Mouse (Mus musculus): ENCODE data around the gene B3gat1.

Gene B3gat1

GRCm38 (mm10) chr9:26733206-26733891, at the start of gene B3gat1:
Gene B3gat1, plus strand, starts transcription at chr9:26733728.
- DNase-seq (ENCODE audit: low spot score in 2 of 2), result no peak

- DNase-seq (ENCODE audit: low spot score in 2 of 2), result no peak
Measured at GRCm38 (mm10) chr9:26689171-26689570, 44.4 kb upstream of the B3gat1 start.

- DNase-seq (ENCODE audit: low spot score in 2 of 2), result no peak
Measured at GRCm38 (mm10) chr9:26689956-26690698, 43.4 kb upstream of the B3gat1 start.

GRCm38 (mm10) chr9:26692641-26693040, 40.9 kb upstream of the B3gat1 start:
- no peak for DNase-seq (ENCODE audit: low spot score in 2 of 2)

GRCm38 (mm10) chr9:26694656-26695055, 38.9 kb upstream of the B3gat1 start:
- no peak for DNase-seq (ENCODE audit: low spot score in 2 of 2)

- DNase-seq (ENCODE audit: low spot score in 2 of 2), result no peak
Measured at GRCm38 (mm10) chr9:26695178-26695577, 38.4 kb upstream of the B3gat1 start.

- DNase-seq (ENCODE audit: low spot score in 2 of 2), result no peak
Measured at GRCm38 (mm10) chr9:26698286-26698685, 35.2 kb upstream of the B3gat1 start.

- no peak for DNase-seq (ENCODE audit: low spot score in 2 of 2)
Measured at GRCm38 (mm10) chr9:26700329-26700728, 33.2 kb upstream of the B3gat1 start.

- DNase-seq (ENCODE audit: low spot score in 2 of 2), result no peak
Measured at GRCm38 (mm10) chr9:26718388-26718787, 15.1 kb upstream of the B3gat1 start.

GRCm38 (mm10) chr9:26721771-26722170, 11.8 kb upstream of the B3gat1 start:
- no peak for DNase-seq (ENCODE audit: low spot score in 2 of 2)

- no peak for DNase-seq (ENCODE audit: low spot score in 2 of 2)
Measured at GRCm38 (mm10) chr9:26725709-26726108, 7.8 kb upstream of the B3gat1 start.

GRCm38 (mm10) chr9:26727445-26727844, 6.1 kb upstream of the B3gat1 start:
- no peak for DNase-seq (ENCODE audit: low spot score in 2 of 2)

- no peak for DNase-seq (ENCODE audit: low spot score in 2 of 2)
Measured at GRCm38 (mm10) chr9:26728556-26728955, 5.0 kb upstream of the B3gat1 start.

GRCm38 (mm10) chr9:26733986-26734385, 458 bp downstream of the B3gat1 start:
- DNase-seq (ENCODE audit: low spot score in 2 of 2), result no peak

GRCm38 (mm10) chr9:26737116-26737515, 3.6 kb downstream of the B3gat1 start:
- no peak for DNase-seq (ENCODE audit: low spot score in 2 of 2)

- no peak for DNase-seq (ENCODE audit: low spot score in 2 of 2)
Measured at GRCm38 (mm10) chr9:26742817-26743216, 9.3 kb downstream of the B3gat1 start.

- DNase-seq (ENCODE audit: low spot score in 2 of 2), result no peak
Measured at GRCm38 (mm10) chr9:26747121-26747520, 13.6 kb downstream of the B3gat1 start.

- no peak for DNase-seq (ENCODE audit: low spot score in 2 of 2)
Measured at GRCm38 (mm10) chr9:26748893-26749292, 15.4 kb downstream of the B3gat1 start.

GRCm38 (mm10) chr9:26760081-26760480, 26.6 kb downstream of the B3gat1 start:
- no peak for DNase-seq (ENCODE audit: low spot score in 2 of 2)

GRCm38 (mm10) chr9:26760576-26760975, 27.0 kb downstream of the B3gat1 start:
- DNase-seq (ENCODE audit: low spot score in 2 of 2), result no peak

GRCm38 (mm10) chr9:26762477-26762876, 28.9 kb downstream of the B3gat1 start:
- DNase-seq (ENCODE audit: low spot score in 2 of 2), result no peak

- DNase-seq (ENCODE audit: low spot score in 2 of 2), result no peak
Measured at GRCm38 (mm10) chr9:26768181-26768580, 34.7 kb downstream of the B3gat1 start.

- no peak for DNase-seq (ENCODE audit: low spot score in 2 of 2)
Measured at GRCm38 (mm10) chr9:26775700-26776099, 42.2 kb downstream of the B3gat1 start.
